Mouse (Mus musculus) gastrocnemius, postnatal 10 days (tissue): ENCODE data around the gene Prkd2. TPM values are rescaled to one million over a fixed set of nuclear protein-coding genes. Genes with fewer than 3 reads are reported as not detected.

Experiments used
- DNase-seq: peaks from one replicate; pipeline ENCODE4 v3.0.0; 2021; ENCODE audit warnings: mixed read lengths
- total RNA-seq, 2 experiments: library from RNA; stranded (reverse); gene quantifications; 2 replicates each; pipeline ENCODE4 v1.2.3; 2021

Gene Prkd2
- total RNA-seq, 2 experiments from 2014 or later = 9.8 to 14.0 TPM

GRCm38 (mm10) chr7:16867488-16867887 lies 24.8 kb downstream of the Prkd2 start:
- no peak for DNase-seq

DNA sequence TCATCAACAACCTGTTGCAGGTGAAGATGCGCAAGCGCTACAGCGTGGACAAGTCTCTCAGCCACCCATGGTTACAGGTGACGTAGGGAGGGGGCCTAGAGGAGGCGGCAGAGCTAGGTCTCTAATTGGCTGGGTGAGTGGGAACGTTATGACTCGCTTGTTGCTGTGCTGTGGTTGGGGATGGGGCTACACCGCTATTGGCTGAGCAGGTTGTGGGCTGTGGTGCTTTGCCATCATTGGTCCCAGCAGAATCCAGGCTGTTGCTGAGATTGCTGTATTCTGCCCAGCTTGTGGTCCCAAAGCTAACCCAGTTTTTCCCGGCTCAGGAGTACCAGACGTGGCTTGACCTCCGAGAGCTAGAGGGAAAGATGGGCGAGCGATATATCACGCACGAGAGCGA lies 26.8 kb downstream of the Prkd2 start:
- DNase-seq = no peak

DNA sequence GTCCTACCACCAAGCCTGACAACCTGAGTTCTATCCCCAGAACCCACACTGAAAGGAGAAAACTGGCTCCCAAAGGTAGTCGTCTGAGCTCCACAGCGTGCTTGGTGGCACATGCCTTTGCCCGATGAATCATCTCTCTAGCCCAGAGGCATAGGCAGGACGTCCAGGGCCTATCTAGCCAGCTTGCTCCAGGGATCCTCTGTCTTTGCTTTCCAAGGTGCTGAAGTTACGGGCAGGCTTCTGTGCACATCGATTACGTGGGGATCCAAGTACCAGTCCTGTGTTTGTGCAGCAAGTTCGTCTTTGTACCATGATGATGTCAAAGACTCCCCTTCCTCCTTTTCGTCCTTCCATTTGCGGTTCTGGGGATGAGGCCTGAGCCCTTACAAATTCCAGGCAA lies 28.9 kb downstream of the Prkd2 start:
- DNase-seq = no peak

DNA sequence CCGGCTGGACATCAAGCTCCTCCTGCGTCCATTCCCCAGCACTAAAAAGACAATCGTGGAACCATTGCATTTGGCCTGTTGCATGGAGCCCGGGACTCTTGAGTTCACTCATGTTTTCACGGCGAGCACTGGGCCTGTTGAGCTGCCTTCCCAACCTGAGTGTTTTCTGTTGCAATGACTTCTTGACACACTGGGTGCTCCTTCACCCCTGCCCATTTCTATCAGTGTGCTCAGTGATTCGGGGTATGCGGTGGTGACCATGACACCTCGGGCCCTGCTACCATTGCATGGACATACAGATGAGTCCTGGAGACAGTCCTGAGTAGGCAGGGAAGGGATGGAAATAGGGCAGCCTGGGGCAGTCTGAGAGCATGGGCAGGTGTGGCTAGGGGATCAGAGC lies 29.8 kb downstream of the Prkd2 start:
- no peak for DNase-seq

DNA sequence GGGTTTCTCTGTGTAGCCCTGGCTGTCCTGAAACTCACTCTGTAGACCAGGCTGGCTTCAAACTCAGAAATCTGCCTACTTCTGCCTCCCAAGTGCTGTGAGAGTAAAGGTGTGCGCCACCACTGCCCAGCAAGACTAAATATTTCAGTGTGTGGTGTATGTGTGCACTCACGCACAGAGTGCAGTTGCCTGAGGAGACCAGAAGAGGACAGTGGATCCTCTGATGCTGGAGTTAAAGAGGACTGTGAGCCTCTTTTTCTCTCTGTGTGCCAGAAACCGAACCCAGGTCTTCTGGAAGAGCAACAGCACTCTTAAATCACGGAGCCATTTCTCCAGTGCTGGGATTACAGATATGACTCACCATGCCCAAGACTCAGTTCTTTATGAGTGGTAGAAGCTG lies 30.7 kb downstream of the Prkd2 start:
- no peak for DNase-seq

GRCm38 (mm10) chr7:16874190-16874589 lies 31.5 kb downstream of the Prkd2 start:
- peak; percentile 82 for DNase-seq

DNA sequence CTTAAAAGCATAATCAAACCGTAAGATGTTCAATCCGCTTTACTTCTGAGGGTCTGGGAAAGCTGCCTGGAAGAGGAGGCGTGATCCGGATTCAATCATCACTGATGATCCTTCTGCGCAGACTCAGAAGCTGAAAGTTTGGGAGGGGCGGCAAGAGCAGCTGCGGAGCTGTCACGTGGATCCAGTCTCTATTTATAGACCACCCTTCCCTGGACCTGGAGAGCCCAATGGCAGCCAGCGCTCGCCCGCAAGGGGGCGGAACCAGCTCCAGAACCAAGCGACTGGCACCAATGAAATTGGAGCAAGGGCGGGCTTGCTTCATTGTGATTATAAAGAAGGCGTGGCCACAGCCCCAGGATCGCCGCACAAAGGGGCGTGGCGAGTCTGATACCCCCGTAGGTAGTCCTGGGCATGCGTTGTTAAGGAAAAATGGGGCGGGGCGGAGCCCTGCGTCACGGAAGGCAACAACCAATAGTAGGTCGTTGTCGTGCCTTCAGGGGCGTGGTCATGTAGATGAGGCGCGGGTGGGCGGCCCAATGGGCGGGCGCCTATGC lies 32.1 kb downstream of the Prkd2 start:
- peak; percentile 97 for DNase-seq

DNA sequence AGATGAGACGGTGACA lies 32.4 kb downstream of the Prkd2 start, which contains the start of gene Dact3:
Gene Dact3, plus strand, starts transcription at position 8 of the 16 bp plus-strand sequence.
- DNase-seq = no peak

GRCm38 (mm10) chr7:16875326-16875725 lies 32.6 kb downstream of the Prkd2 start:
- no peak for DNase-seq

GRCm38 (mm10) chr7:16876006-16876405 lies 33.3 kb downstream of the Prkd2 start:
- DNase-seq = no peak

- DNase-seq = peak; percentile 38
These were observed 33.9 kb downstream of the Prkd2 start for GRCm38 (mm10) chr7:16876608-16877007.

GRCm38 (mm10) chr7:16877717-16878116 lies 35.0 kb downstream of the Prkd2 start:
- no peak for DNase-seq

GRCm38 (mm10) chr7:16879796-16880547 lies 37.3 kb downstream of the Prkd2 start:
- DNase-seq = peak; percentile 36

DNA sequence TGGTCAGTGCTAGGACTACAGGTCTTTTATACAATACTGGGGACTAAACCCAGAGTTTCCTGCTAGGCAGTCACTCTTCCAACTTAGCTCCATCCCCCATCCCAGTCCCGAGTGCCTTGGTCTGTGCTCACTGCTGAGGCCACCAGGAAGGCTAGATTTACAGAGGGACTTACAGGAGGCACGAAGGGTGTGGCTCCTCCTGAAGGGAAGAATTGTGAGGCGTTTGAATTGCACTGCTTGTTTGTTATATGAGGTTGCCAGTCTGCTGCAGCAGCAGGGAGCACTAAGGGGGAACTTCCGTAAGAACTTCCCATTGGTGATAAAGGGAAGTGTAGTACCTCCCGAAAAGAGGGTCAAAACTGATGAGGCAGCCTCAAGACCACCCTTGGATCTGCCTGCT lies 37.9 kb downstream of the Prkd2 start:
- DNase-seq = no peak

DNA sequence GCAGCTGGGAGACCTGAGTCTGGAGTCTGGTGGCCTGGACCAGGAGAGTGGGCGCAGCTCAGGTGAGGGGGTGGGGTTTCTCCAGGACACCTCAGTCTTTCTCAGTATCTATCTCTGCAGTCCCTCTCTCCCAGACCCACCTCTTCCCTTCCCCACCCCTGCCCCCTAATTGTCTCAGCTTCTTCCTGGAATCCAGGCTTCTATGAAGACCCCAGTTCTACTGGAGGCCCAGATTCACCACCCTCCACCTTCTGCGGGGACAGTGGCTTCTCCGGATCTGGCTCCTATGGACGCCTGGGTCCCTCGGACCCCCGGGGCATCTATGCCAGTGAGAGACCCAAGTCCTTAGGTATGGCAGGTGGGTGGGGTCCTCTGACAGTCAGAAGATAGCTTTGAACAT lies 40.5 kb downstream of the Prkd2 start:
- DNase-seq = no peak

GRCm38 (mm10) chr7:16884334-16884733 lies 41.6 kb downstream of the Prkd2 start:
- DNase-seq = no peak

GRCm38 (mm10) chr7:16885271-16885776 lies 42.6 kb downstream of the Prkd2 start:
- DNase-seq = no peak

GRCm38 (mm10) chr7:16885905-16886304 lies 43.2 kb downstream of the Prkd2 start:
- no peak for DNase-seq

DNA sequence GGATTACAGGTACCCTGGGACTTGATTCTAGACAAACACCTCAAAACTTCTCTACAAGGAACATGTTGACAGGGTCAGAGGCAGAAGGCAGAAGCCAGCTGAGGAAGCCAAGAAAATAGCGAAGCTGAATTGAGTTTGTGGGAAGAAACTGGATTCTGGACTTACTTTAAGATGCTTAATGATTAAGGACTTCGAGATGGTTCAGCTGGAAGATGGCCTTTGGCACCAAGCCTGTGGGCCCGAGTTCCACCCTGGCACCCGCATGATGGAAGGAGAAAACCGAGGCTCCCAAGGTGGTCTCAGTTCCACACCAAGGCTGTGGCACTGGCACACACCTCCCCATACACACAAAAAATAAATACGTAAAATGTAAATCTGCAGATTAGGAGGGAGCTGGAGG lies 47.8 kb downstream of the Prkd2 start:
- DNase-seq = no peak

DNA sequence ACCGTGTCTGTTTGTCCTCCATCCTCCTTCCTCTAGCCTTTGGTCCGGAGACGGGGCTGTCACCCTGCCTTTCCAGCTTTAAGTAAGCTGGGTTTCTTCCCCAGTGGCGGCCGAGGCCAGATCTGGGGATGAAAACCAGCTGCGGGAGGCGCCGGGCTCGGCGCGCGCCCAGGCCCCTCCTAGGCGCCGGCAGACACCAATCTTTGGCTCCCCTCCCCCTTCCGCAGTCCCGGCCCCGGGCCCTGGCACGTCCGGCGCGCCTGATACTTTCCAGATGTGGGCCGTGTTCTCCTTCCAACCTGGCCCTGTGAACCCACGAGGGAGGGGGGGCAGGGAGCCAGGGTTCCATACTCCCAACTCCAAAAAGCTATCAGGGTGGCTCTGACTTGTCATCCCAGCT lies 48.2 kb downstream of the Prkd2 start:
- DNase-seq = peak; percentile 83

GRCm38 (mm10) chr7:16891641-16892351 lies 49.1 kb downstream of the Prkd2 start, which contains the start of gene Gng8:
TSS of gene Gng8 (plus strand) at chr7:16891786.
- peak; percentile 89 for DNase-seq

DNA sequence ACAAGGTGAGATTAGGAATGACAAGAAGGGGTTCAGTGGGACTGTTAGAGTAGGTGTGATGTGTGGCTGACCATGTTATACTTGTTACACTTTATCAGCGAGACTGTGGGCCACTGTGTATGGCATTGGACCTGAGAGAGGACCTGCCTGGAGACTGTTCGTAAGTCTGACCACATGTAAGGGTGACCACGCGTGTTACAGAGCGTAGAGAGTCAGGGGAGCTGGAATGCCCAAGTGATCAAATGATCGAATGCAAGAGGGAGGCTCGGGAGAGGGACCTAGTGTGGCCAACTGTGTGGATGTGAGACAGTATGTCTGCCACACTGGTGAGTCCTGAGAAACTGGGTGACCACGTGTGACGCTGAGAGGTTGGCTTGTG lies 49.6 kb downstream of the Prkd2 start:
- DNase-seq = no peak

GRCm38 (mm10) chr7:16893612-16894011 lies 50.9 kb downstream of the Prkd2 start:
- DNase-seq = no peak

DNA sequence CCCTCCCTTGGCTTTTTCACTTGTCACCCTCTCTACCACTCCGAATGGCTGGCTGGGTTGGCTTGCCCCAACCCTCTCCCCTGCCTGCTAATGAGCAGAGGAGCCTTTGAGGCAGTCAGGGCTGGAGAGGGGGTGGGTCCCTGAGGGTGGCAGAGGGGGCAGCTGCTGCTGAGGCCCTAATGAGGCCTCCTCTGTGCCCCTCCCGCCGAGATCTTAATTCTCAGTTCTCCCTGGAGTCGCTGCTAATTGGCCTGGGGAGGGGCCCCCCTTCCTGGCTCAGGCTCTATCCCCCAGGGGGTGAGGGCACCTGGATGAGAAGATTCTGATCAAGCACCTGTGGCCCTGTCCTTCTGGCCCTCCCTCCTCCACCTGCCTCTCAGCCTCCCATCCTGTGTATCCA lies 51.6 kb downstream of the Prkd2 start:
- no peak for DNase-seq
